Mouse (Mus musculus) retina, adult 2 months (tissue): ENCODE data around the gene Chil1.

Experiments
- DNase-seq: peaks from one replicate; pipeline ENCODE4 v3.0.0-alpha.2; 2012; ENCODE audit warnings: low read depth, low spot score

The Chil1 gene

GRCm38 (mm10) chr1:134173081-134173480 lies 8.9 kb upstream of the Chil1 start:
- no peak for DNase-seq

GRCm38 (mm10) chr1:134177976-134178375 lies 4.0 kb upstream of the Chil1 start:
- no peak for DNase-seq

- DNase-seq: no peak
Observed at GRCm38 (mm10) chr1:134184089-134184488, 2.1 kb downstream of the Chil1 start.

- DNase-seq: no peak
Observed at GRCm38 (mm10) chr1:134188217-134188616, 6.2 kb downstream of the Chil1 start.

- DNase-seq: no peak
Observed at GRCm38 (mm10) chr1:134188989-134189729, 7.2 kb downstream of the Chil1 start.

GRCm38 (mm10) chr1:134191192-134191591 lies 9.2 kb downstream of the Chil1 start:
- DNase-seq: no peak

GRCm38 (mm10) chr1:134192024-134192423 lies 10.0 kb downstream of the Chil1 start:
- no peak for DNase-seq

GRCm38 (mm10) chr1:134193126-134193525 lies 11.2 kb downstream of the Chil1 start, which contains the start of gene Mybph:
TSS of gene Mybph (plus strand) at chr1:134193448.
- no peak for DNase-seq

GRCm38 (mm10) chr1:134193674-134194197 lies 11.8 kb downstream of the Chil1 start:
- DNase-seq: no peak

GRCm38 (mm10) chr1:134194298-134195022 lies 12.5 kb downstream of the Chil1 start:
- DNase-seq: no peak

- DNase-seq: no peak
Observed at GRCm38 (mm10) chr1:134195117-134195516, 13.1 kb downstream of the Chil1 start.

GRCm38 (mm10) chr1:134195571-134195970 lies 13.6 kb downstream of the Chil1 start:
- no peak for DNase-seq

- DNase-seq: no peak
Observed at GRCm38 (mm10) chr1:134195979-134196378, 14.0 kb downstream of the Chil1 start.

GRCm38 (mm10) chr1:134196386-134196785 lies 14.4 kb downstream of the Chil1 start:
- no peak for DNase-seq

- no peak for DNase-seq
Observed at GRCm38 (mm10) chr1:134197325-134197982, 15.5 kb downstream of the Chil1 start.

- no peak for DNase-seq
Observed at GRCm38 (mm10) chr1:134198197-134198995, 16.4 kb downstream of the Chil1 start.

GRCm38 (mm10) chr1:134200481-134200880 lies 18.5 kb downstream of the Chil1 start:
- no peak for DNase-seq

- DNase-seq: no peak
Observed at GRCm38 (mm10) chr1:134200998-134201686, 19.2 kb downstream of the Chil1 start.

- DNase-seq: no peak
Observed at GRCm38 (mm10) chr1:134201751-134202420, 19.9 kb downstream of the Chil1 start.

GRCm38 (mm10) chr1:134204230-134204629 lies 22.3 kb downstream of the Chil1 start:
- DNase-seq: no peak
